Mouse (Mus musculus) ovary, adult 18-20 months (tissue): ENCODE data around the gene Rag2.

Source experiments
- DNase-seq: peaks from one replicate; pipeline ENCODE4 v3.0.0; 2022; ENCODE audit warnings: low spot score, mixed read lengths

Gene Rag2

GRCm38 (mm10) chr2:101624526-101624925, at the start of gene Rag2:
Rag2 (plus strand) TSS chr2:101624718.
- DNase-seq: no peak

- no peak for DNase-seq
These were observed 47.3 kb upstream of the Rag2 start for GRCm38 (mm10) chr2:101577243-101577642.

GRCm38 (mm10) chr2:101580027-101580426, 44.5 kb upstream of the Rag2 start:
- DNase-seq: no peak

GRCm38 (mm10) chr2:101580428-101580827, 44.1 kb upstream of the Rag2 start:
- no peak for DNase-seq

GRCm38 (mm10) chr2:101580977-101581376, 43.5 kb upstream of the Rag2 start:
- no peak for DNase-seq

GRCm38 (mm10) chr2:101581418-101581817, 43.1 kb upstream of the Rag2 start:
- no peak for DNase-seq

GRCm38 (mm10) chr2:101591356-101591755, 33.2 kb upstream of the Rag2 start:
- DNase-seq: no peak

- DNase-seq: no peak
These were observed 32.3 kb upstream of the Rag2 start for GRCm38 (mm10) chr2:101592023-101592841.

GRCm38 (mm10) chr2:101592886-101593285, 31.6 kb upstream of the Rag2 start:
- DNase-seq: no peak

- DNase-seq: no peak
These were observed 29.8 kb upstream of the Rag2 start for GRCm38 (mm10) chr2:101594681-101595080.

GRCm38 (mm10) chr2:101597186-101597585, 27.3 kb upstream of the Rag2 start:
- DNase-seq: no peak

GRCm38 (mm10) chr2:101598190-101599181, 26.0 kb upstream of the Rag2 start:
- DNase-seq: no peak

- peak; percentile 42 for DNase-seq
These were observed 23.8 kb upstream of the Rag2 start for GRCm38 (mm10) chr2:101600703-101601102.

GRCm38 (mm10) chr2:101603099-101603498, 21.4 kb upstream of the Rag2 start:
- DNase-seq: no peak

GRCm38 (mm10) chr2:101608232-101608894, 16.2 kb upstream of the Rag2 start:
- no peak for DNase-seq

GRCm38 (mm10) chr2:101610861-101611260, 13.7 kb upstream of the Rag2 start:
- no peak for DNase-seq

- DNase-seq: no peak
These were observed 8.8 kb upstream of the Rag2 start for GRCm38 (mm10) chr2:101615464-101616305.

- no peak for DNase-seq
These were observed 6.1 kb upstream of the Rag2 start for GRCm38 (mm10) chr2:101618373-101618772.

- no peak for DNase-seq
These were observed 3.6 kb upstream of the Rag2 start for GRCm38 (mm10) chr2:101620899-101621298.

GRCm38 (mm10) chr2:101621611-101622010, 2.9 kb upstream of the Rag2 start:
- DNase-seq: no peak

GRCm38 (mm10) chr2:101623042-101623441, 1.5 kb upstream of the Rag2 start:
- no peak for DNase-seq
